Comparison of ENCODE assay signal across 15 mouse cellular contexts in the genomic region with DNA sequence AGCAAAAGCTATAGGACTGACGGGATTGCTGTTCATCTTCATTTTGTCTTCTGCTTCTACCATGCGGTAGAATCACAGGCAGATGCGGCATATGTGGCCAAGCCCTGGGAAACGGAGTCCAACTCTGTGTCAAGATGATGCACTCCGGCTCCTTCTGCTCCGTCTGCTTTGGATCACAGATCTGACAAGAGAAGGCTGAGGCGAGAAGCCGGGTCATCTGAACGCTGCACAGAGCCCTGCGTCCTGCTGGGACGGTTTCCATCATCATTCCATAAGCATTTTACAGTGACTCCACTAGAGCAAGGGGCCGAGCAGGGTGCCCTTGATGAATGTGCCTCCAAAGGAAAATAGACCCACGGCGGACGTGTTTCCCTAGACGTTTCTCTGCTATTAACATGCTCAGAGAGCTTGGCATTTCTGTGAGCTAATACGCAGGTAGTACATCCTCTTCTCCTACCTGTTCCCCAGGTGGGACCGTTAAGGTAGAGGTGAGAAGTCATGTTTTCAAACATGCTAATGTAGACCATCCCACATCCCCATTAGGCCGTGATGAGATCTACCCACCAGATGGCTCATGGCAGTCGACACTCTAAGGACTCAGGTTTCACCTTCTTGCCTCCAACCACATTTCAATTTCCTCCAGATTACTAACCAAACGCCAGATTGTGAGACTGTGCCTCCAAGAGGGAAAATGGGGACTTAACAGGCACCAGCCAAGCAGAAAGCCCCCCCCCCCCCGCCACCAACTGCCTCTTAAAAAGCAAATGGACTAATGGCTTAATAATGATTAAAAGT.
A peak's percentile ranks its signal among the peaks of the same experiment; 100 is the strongest.
DNase-seq lines count a peak whose midpoint lies in the region; ATAC-seq and TF ChIP-seq lines count a peak whose summit lies in the region.
"Had no signal": no experiment of that assay in that cellular context is flagged by ENCODE, and none has a peak within 500 bp of the region (broad histone marks: within the 10 kb centered on the region; RNA-seq: fewer than 3 reads in every experiment).

No protein-coding gene starts in this region.

- no peak overlapping the region for H3K4me3 ChIP-seq in stomach, postnatal 0 days (ENCODE audit: low read depth, low read length)
- H3K4me3 ChIP-seq: left cerebral cortex, adult 2 months; myocyte had no signal

- no peaks in the 10 kb centered on the region for H3K9me3 ChIP-seq in stomach, postnatal 0 days (ENCODE audit: control insufficient read depth, low read length)

- 46% methylated on average over 22 of the region's 22 CpGs for WGBS in stomach, postnatal 0 days

- H3K4me1 ChIP-seq in stomach, postnatal 0 days (replicated peaks; ENCODE audit: control insufficient read depth, insufficient read depth), result no peaks in the 10 kb centered on the region

- peak; percentile 67 for TF ChIP-seq EP300 in stomach, postnatal 0 days (optimal IDR thresholded peaks at IDR 0.05)

- DNase-seq in heart, adult 11 months, result peak; percentile 76
- DNase-seq in heart, adult 9 months (ENCODE audit: low spot score in 2 of 2), result no peak
- DNase-seq in kidney, postnatal 14 days, result peak; percentile 40
- DNase-seq in kidney, adult 18-20 months, result no peak
- peak; percentile 16 for DNase-seq in urinary bladder, postnatal 14 days (ENCODE audit: low spot score)
- DNase-seq in urinary bladder, postnatal 36 days (ENCODE audit: low spot score in 2 of 2), result no peak
- DNase-seq in stomach, postnatal 0 days (ENCODE audit: low spot score), result peak; percentile 20
- no peak for DNase-seq in adrenal gland, postnatal 36 days
- DNase-seq: adrenal gland, adult 2 months; retina, postnatal 1 day; thymus, postnatal 36 days had no signal

- no peak overlapping the region for H3K4me2 ChIP-seq in stomach, postnatal 0 days (replicated peaks; ENCODE audit: low read depth)

- TF ChIP-seq CTCF in stomach, postnatal 0 days (IDR thresholded peaks at IDR 0.05; ENCODE audit: low read depth), result no peak

- ATAC-seq in stomach, postnatal 0 days (ENCODE audit: low FRiP score, low TSS enrichment), result peak; percentile 65; the same call in 1 of the 2 replicates
- ATAC-seq: Patski had no signal

- H3K9ac ChIP-seq in stomach, postnatal 0 days (ENCODE audit: low read length), result no peak overlapping the region

- no peak overlapping the region for H3K27ac ChIP-seq in stomach, postnatal 0 days (replicated peaks)
- H3K27ac ChIP-seq: left cerebral cortex, adult 2 months; macrophage had no signal

- H3K36me3 ChIP-seq in stomach, postnatal 0 days (ENCODE audit: control insufficient read depth, insufficient read depth, low read length), result no peaks in the 10 kb centered on the region

- no peaks in the 10 kb centered on the region for H3K27me3 ChIP-seq in stomach, postnatal 0 days (ENCODE audit: control insufficient read depth, insufficient read depth, low read length)
- H3K27me3 ChIP-seq: Patski had no signal

Comparison
In these comparisons a context has a peak if more than half of its experiments do, and no peak if none do; other contexts are left out.
1. DNase-seq: peak in heart, adult 11 months (single experiment), kidney, postnatal 14 days (single experiment), urinary bladder, postnatal 14 days (single experiment) and stomach, postnatal 0 days (single experiment); none in heart, adult 9 months (0 of 2), kidney, adult 18-20 months (single experiment), urinary bladder, postnatal 36 days (0 of 2) and adrenal gland, postnatal 36 days (0 of 2).